Mouse (Mus musculus) limb, embryonic 15.5 days (tissue): ENCODE data around the gene Iqcd. TPM values are rescaled to one million over a fixed set of nuclear protein-coding genes. Genes with fewer than 3 reads are reported as not detected.

Experiments used
- ATAC-seq: fragments of 200-750 bp; cut with Nextera tagmentation; 2 replicates; pipeline ENCODE4 v1.8.0; 2017; ENCODE audit warnings: low read depth, moderate TSS enrichment; ENCODE audit not compliant: insufficient number of reproducible peaks, low FRiP score, low TSS enrichment
- H3K27ac ChIP-seq: fragments of 300-500 bp; sonication (generic); 2 replicates; pipeline ENCODE4 v1.5.1; 2015; ENCODE audit warnings: moderate library complexity, mild to moderate bottlenecking, inconsistent platforms
- H3K27me3 ChIP-seq: fragments of 300-500 bp; sonication (generic); 2 replicates; pipeline ENCODE4 v1.6.1; 2015; ENCODE audit warnings: inconsistent platforms
- H3K36me3 ChIP-seq: fragments of 300-500 bp; sonication (generic); 2 replicates; pipeline ENCODE4 v1.6.1; 2015; ENCODE audit warnings: inconsistent platforms
- H3K4me1 ChIP-seq: fragments of 300-500 bp; sonication (generic); 2 replicates; pipeline ENCODE4 v1.6.1; 2015; ENCODE audit warnings: inconsistent platforms
- H3K4me2 ChIP-seq: fragments of 300-500 bp; sonication (generic); 2 replicates; pipeline ENCODE4 v1.6.1; 2015; ENCODE audit warnings: mild to moderate bottlenecking, inconsistent platforms
- H3K4me3 ChIP-seq: fragments of 300-500 bp; sonication (generic); 2 replicates; pipeline ENCODE4 v1.5.1; 2015; ENCODE audit warnings: mild to moderate bottlenecking, inconsistent platforms
- H3K9ac ChIP-seq: fragments of 300-500 bp; sonication (generic); 2 replicates; pipeline ENCODE4 v1.6.1; 2015; ENCODE audit warnings: inconsistent platforms
- H3K9me3 ChIP-seq: fragments of 300-500 bp; sonication (generic); 2 replicates; pipeline ENCODE4 v1.6.1; 2016; ENCODE audit warnings: inconsistent platforms
- WGBS: fragments of 180-500 bp; shearing (Covaris S2); methylation state at CpG from one replicate; pipeline ENCODE4 v1.1.7; 2015; 5-methylcytosine and 5-hydroxymethylcytosine counted together
- polyA plus RNA-seq: library from polyadenylated mRNA; unstranded; fragments of >200 nt; fragmentation: Nextera tagmentation; extraction: Ambion mirVana; gene quantifications from 2 replicates; pipeline ENCODE4 v1.2.1, GENCODE M21; 2015

Gene Iqcd
- polyA plus RNA-seq, 1 experiment from 2014 or later, result 0.38 TPM

DNA sequence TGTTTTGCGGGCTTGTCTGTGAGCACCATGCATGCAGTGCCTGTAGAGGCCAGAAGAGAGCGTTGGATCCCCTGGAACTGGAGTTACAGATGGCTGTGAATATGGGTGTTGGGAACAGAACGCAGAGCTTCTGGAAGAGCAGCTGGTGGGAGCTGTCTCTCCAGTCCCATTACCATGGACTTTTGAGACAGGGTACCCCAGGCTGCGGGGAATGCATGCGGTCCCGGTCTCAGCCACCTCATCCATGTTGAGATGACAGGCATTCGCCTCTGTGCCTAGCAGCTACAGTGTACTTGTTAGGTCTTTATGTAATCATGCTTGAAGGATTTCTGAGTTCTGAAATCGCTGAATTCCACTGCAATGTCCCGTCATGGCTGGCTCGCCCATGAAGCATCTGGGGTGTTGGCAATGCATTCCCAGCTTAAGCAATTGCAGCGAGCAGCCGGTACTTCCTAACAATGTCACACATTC is 67.5 kb downstream of the Iqcd start:
- Histone ChIP-seq H3K36me3 (no peaks in the 10 kb centered on the region), H3K4me3 (no peak overlapping the region), H3K4me2 (no peak overlapping the region), H3K9ac (no peak overlapping the region), H3K27ac (no peak overlapping the region), H3K27me3 (peaks cover 22% of the 10 kb centered on the region), H3K9me3 (no peaks in the 10 kb centered on the region), H3K4me1 (no peaks in the 10 kb centered on the region)
- ATAC-seq, result no peak
- 84% methylated on average over 12 of the region's 12 CpGs for WGBS

Other genes starting within 250 kb of the Iqcd start
- not detected in 2 replicates for gene Lhx5, start 157.3 kb upstream of the Iqcd start, polyA plus RNA-seq
- gene Sdsl, start 116.2 kb upstream of the Iqcd start, polyA plus RNA-seq, result 0.57 and 0.95 TPM in 2 replicates
- 0.24 TPM in 1 of 2 replicates, not detected in the other for gene Sds, start 112.5 kb upstream of the Iqcd start, polyA plus RNA-seq
- 58.9 and 63.4 TPM in 2 replicates for gene Plbd2, start 85.4 kb upstream of the Iqcd start, polyA plus RNA-seq
- gene Slc8b1, start 77.8 kb upstream of the Iqcd start, polyA plus RNA-seq, result 12.0 and 13.4 TPM in 2 replicates
- gene Tpcn1, start 343 bp upstream of the Iqcd start, polyA plus RNA-seq, result 25.4 and 25.8 TPM in 2 replicates
- gene Rita1, start 23.6 kb downstream of the Iqcd start, polyA plus RNA-seq, result 13.8 TPM in 2 replicates
- 39.4 and 41.7 TPM in 2 replicates for gene Ddx54, start 23.7 kb downstream of the Iqcd start, polyA plus RNA-seq
- gene Cfap73, start 45.2 kb downstream of the Iqcd start, polyA plus RNA-seq, result not detected in 2 replicates
- gene Rasal1, start 59.8 kb downstream of the Iqcd start, polyA plus RNA-seq, result 0.43 and 0.49 TPM in 2 replicates
- gene Dtx1, start 122.9 kb downstream of the Iqcd start, polyA plus RNA-seq, result 2.7 and 4.0 TPM in 2 replicates
- gene Oas2, start 160.8 kb downstream of the Iqcd start, polyA plus RNA-seq, result 0.32 and 0.44 TPM in 2 replicates
- 0.16 and 0.18 TPM in 2 replicates for gene Oas3, start 188.6 kb downstream of the Iqcd start, polyA plus RNA-seq
- not detected in 2 replicates for gene Oas1e, start 206.5 kb downstream of the Iqcd start, polyA plus RNA-seq
- 0.17 and 0.35 TPM in 2 replicates for gene Oas1c, start 223.5 kb downstream of the Iqcd start, polyA plus RNA-seq